Mouse (Mus musculus) liver, embryonic 11.5 days (tissue): ENCODE results near the gene Cdk5rap1. TPM values are rescaled to one million over a fixed set of nuclear protein-coding genes. Genes with fewer than 3 reads are reported as not detected.

Experiments
- ATAC-seq: fragments of 200-750 bp; cut with Nextera tagmentation; replicated peaks from 2 replicates; pipeline ENCODE4 v1.8.0; 2017; ENCODE audit warnings: moderate number of reproducible peaks, mild to moderate bottlenecking, moderate TSS enrichment, moderate library complexity; ENCODE audit not compliant: low FRiP score
- DNase-seq: peaks from one replicate; pipeline ENCODE4 v3.0.0-alpha.2; 2017; ENCODE audit warnings: low spot score
- H3K27ac ChIP-seq: fragments of 300-500 bp; sonication (generic); 2 replicates; pipeline ENCODE4 v1.5.1; 2014; ENCODE audit warnings: mild to moderate bottlenecking, low read depth, low read length, control low read depth
- H3K27me3 ChIP-seq: fragments of 300-500 bp; sonication (generic); replicated peaks from 2 replicates; pipeline ENCODE4 v1.6.1; 2014; ENCODE audit warnings: low read length, mixed read lengths; ENCODE audit not compliant: control insufficient read depth, insufficient read depth
- H3K36me3 ChIP-seq: fragments of 300-500 bp; sonication (generic); 2 replicates; pipeline ENCODE4 v1.6.1; 2014; ENCODE audit warnings: mild to moderate bottlenecking, low read length, moderate library complexity, mixed read lengths; ENCODE audit not compliant: control insufficient read depth, insufficient read depth
- H3K4me1 ChIP-seq: fragments of 300-500 bp; sonication (generic); replicated peaks from 2 replicates; pipeline ENCODE4 v1.6.1; 2014; ENCODE audit warnings: low read length, mixed read lengths; ENCODE audit not compliant: control insufficient read depth, insufficient read depth
- H3K4me2 ChIP-seq: fragments of 300-500 bp; sonication (generic); 2 replicates; pipeline ENCODE4 v1.6.1; 2014; ENCODE audit warnings: mild to moderate bottlenecking, control low read depth, moderate library complexity
- H3K4me3 ChIP-seq: fragments of 300-500 bp; sonication (generic); 2 replicates; pipeline ENCODE4 v1.5.1; 2014; ENCODE audit warnings: low read depth, low read length, control low read depth
- H3K9ac ChIP-seq: fragments of 300-500 bp; sonication (generic); 2 replicates; pipeline ENCODE4 v1.6.1; 2014; ENCODE audit warnings: low read depth, low read length, control low read depth
- H3K9me3 ChIP-seq: fragments of 300-500 bp; sonication (generic); 2 replicates; pipeline ENCODE4 v1.6.1; 2016; ENCODE audit warnings: low read length, inconsistent platforms, mixed read lengths; ENCODE audit not compliant: control insufficient read depth
- WGBS: fragments of 180-500 bp; shearing (Covaris S2); extraction: QIAGEN DNeasy Blood & Tissue Kit; methylation state at CpG from one replicate; pipeline ENCODE4 v1.1.7; 2014; 5-methylcytosine and 5-hydroxymethylcytosine counted together
- polyA plus RNA-seq: library from polyadenylated mRNA; unstranded; fragments of >200 nt; fragmentation: Nextera tagmentation; extraction: Ambion mirVana; gene quantifications from 2 replicates; pipeline ENCODE4 v1.2.1, GENCODE M21; 2014

Cdk5rap1 gene
- 23.5 and 23.7 TPM in 2 replicates for polyA plus RNA-seq

GRCm38 (mm10) chr2:154372842-154373500 is at the start of gene Cdk5rap1:
TSS of gene Cdk5rap1 (minus strand) at chr2:154373010.
- no peaks in the 10 kb centered on the region for H3K9me3 ChIP-seq
- 0 out of 2 replicates have a peak, but pooled peaks cover 5% of the 10 kb centered on the region for H3K36me3 ChIP-seq
- peak within 1 kb of the TSS; percentile 84 for H3K4me3 ChIP-seq
- H3K4me2 ChIP-seq, result peak within 1 kb of the TSS; percentile 60
- H3K27me3 ChIP-seq, result no peaks in the 10 kb centered on the region
- ATAC-seq (peak; percentile 22), DNase-seq (no peak)
- WGBS, result 11% methylated on average over 9 of the region's 9 CpGs
- 0 out of 2 replicates have a peak, but pooled peaks cover 2% of the 10 kb centered on the region for H3K4me1 ChIP-seq
- H3K9ac ChIP-seq, result peak within 1 kb of the TSS; percentile 92
- H3K27ac ChIP-seq, result peak within 1 kb of the TSS; percentile 87

DNA sequence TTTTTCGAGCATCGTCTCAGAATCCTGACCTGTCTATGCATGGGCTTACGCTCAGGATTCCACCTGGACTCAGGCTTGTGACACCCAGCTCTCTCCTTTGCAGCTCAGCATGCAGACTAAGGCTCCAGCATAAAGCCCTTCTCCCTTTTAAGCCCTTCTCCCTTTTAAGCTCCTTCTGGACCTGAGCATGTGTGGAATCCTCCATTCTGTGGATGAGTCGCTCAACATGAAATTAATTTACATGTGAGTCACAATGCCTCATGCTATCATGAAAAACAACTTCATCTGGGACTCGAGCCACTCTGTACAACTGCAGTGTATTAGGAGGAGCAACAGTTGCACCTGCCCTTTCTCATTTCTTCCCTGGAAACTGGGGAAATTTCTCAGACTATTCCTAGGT is 49.4 kb upstream of the Cdk5rap1 start:
- Histone ChIP-seq H3K27ac (no peak overlapping the region), H3K4me1 (no peaks in the 10 kb centered on the region), H3K4me3 (no peak overlapping the region), H3K9ac (no peak overlapping the region), H3K36me3 (no peaks in the 10 kb centered on the region), H3K4me2 (no peak overlapping the region), H3K27me3 (no peaks in the 10 kb centered on the region; the same call in none of the 2 replicates), H3K9me3 (no peaks in the 10 kb centered on the region)
- no peak for DNase-seq
- ATAC-seq, result no peak
- 76% methylated on average over 5 of the region's 5 CpGs for WGBS

GRCm38 (mm10) chr2:154420942-154421731 is 48.3 kb upstream of the Cdk5rap1 start:
- WGBS, result 56% methylated on average over 7 of the region's 7 CpGs
- no peak for ATAC-seq
- no peak for DNase-seq
- H3K27ac ChIP-seq, result no peak overlapping the region
- H3K9me3 ChIP-seq, result no peaks in the 10 kb centered on the region
- H3K4me3 ChIP-seq, result no peak overlapping the region
- no peak overlapping the region for H3K9ac ChIP-seq
- no peaks in the 10 kb centered on the region for H3K4me1 ChIP-seq
- no peaks in the 10 kb centered on the region for H3K36me3 ChIP-seq
- no peak overlapping the region for H3K4me2 ChIP-seq
- H3K27me3 ChIP-seq, result no peaks in the 10 kb centered on the region; the same call in 1 of the 2 replicates

- Histone ChIP-seq H3K4me2 (no peak overlapping the region), H3K9me3 (no peaks in the 10 kb centered on the region), H3K9ac (no peak overlapping the region), H3K36me3 (no peaks in the 10 kb centered on the region), H3K4me1 (no peaks in the 10 kb centered on the region), H3K4me3 (no peak overlapping the region), H3K27ac (no peak overlapping the region), H3K27me3 (no peaks in the 10 kb centered on the region; the same call in 1 of the 2 replicates)
- no peak for ATAC-seq
- 89% methylated on average over 9 of the region's 9 CpGs for WGBS
- no peak for DNase-seq
These were observed 47.1 kb upstream of the Cdk5rap1 start for GRCm38 (mm10) chr2:154419631-154420515.

DNA sequence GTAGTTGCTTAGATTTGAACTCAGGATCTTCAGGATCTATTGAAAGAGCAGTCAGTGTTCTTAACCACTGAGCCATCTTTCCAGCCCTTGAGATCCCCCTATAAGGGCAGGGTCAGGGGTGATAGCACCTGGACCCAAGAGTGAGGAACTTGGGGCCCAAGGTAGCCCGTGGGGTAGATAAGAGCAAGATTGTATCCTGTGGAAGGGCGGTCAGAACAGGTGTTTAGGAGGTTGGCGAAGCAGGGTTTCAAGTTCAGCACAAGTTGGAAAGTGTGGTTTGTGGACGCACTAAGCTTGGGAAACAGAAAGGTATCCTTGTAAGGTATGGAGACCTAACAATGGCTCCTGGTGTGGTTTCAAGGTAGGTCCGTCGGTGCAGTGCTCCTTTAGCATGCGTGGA is 45.2 kb upstream of the Cdk5rap1 start:
- Histone ChIP-seq H3K9ac (no peak overlapping the region), H3K4me2 (no peak overlapping the region), H3K4me1 (no peaks in the 10 kb centered on the region), H3K36me3 (no peaks in the 10 kb centered on the region), H3K4me3 (no peak overlapping the region), H3K27me3 (no peaks in the 10 kb centered on the region), H3K9me3 (no peaks in the 10 kb centered on the region), H3K27ac (no peak overlapping the region)
- WGBS, result 80% methylated on average over 7 of the region's 7 CpGs
- DNase-seq, result no peak
- no peak for ATAC-seq

DNA sequence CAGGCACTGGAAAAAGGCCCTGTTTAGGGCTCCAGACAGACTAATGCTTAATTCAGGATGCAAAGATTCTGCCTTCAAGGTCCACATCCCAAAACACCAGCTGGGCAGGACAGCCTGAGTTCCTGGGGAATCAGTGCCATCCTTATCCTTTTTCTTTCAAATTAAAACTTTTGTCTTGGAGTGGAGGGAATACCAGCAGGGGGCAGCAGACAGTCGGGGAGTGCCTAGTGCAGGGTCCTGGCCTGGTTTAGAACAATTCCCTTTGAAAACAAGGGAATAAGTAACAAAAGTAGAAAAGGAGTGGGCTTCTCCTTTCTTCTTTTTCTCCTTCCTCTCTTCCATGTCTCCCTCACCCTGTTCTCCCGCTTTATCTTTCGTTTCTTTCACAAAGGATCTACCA is 44.3 kb upstream of the Cdk5rap1 start:
- H3K4me1 ChIP-seq, result no peaks in the 10 kb centered on the region
- DNase-seq (peak; percentile 63), ATAC-seq (no peak)
- H3K27ac ChIP-seq, result no peak overlapping the region
- H3K9ac ChIP-seq, result no peak overlapping the region
- no peak overlapping the region for H3K4me2 ChIP-seq
- no peaks in the 10 kb centered on the region for H3K27me3 ChIP-seq
- H3K36me3 ChIP-seq, result no peaks in the 10 kb centered on the region
- WGBS, result 21% methylated on average over 3 of the region's 3 CpGs
- no peaks in the 10 kb centered on the region for H3K9me3 ChIP-seq
- H3K4me3 ChIP-seq, result no peak overlapping the region

- Histone ChIP-seq H3K9ac (no peak overlapping the region), H3K4me1 (no peaks in the 10 kb centered on the region), H3K4me2 (no peak overlapping the region), H3K27ac (no peak overlapping the region), H3K9me3 (no peaks in the 10 kb centered on the region), H3K27me3 (peaks cover 10% of the 10 kb centered on the region), H3K4me3 (no peak overlapping the region), H3K36me3 (no peaks in the 10 kb centered on the region)
- DNase-seq, result no peak
- ATAC-seq, result no peak
- 63% methylated on average over 7 of the region's 7 CpGs for WGBS
These were observed 39.3 kb upstream of the Cdk5rap1 start for GRCm38 (mm10) chr2:154412018-154412666.

GRCm38 (mm10) chr2:154410355-154410754 is 37.5 kb upstream of the Cdk5rap1 start:
- Histone ChIP-seq H3K27ac (no peak overlapping the region), H3K9me3 (no peaks in the 10 kb centered on the region), H3K9ac (no peak overlapping the region), H3K4me1 (no peaks in the 10 kb centered on the region), H3K27me3 (peaks cover 18% of the 10 kb centered on the region), H3K36me3 (no peaks in the 10 kb centered on the region), H3K4me3 (no peak overlapping the region), H3K4me2 (no peak overlapping the region)
- DNase-seq, result no peak
- ATAC-seq, result no peak
- 59% methylated on average over 2 of the region's 2 CpGs for WGBS
